Mouse (Mus musculus) heart, postnatal 0 days (tissue): Measurements from ENCODE around the gene Cenpu.

Experiments used
- CTCF ChIP-seq: IDR thresholded peaks from 2 replicates; pipeline ENCODE4 v1.5.1; 2016; ENCODE audit warnings: antibody characterized with exemption, control low read depth, low read depth
- EP300 ChIP-seq: IDR thresholded peaks from 2 replicates; pipeline ENCODE4 v1.6.1; 2016; ENCODE audit warnings: antibody characterized with exemption, low read depth

- TF ChIP-seq EP300 (no peak), CTCF (no peak)
These were observed 61.1 kb downstream of the Cenpu start for GRCm38 (mm10) chr8:46612913-46613312.
